Mouse (Mus musculus): ENCODE measurements around the gene 4932438A13Rik.

DNA sequence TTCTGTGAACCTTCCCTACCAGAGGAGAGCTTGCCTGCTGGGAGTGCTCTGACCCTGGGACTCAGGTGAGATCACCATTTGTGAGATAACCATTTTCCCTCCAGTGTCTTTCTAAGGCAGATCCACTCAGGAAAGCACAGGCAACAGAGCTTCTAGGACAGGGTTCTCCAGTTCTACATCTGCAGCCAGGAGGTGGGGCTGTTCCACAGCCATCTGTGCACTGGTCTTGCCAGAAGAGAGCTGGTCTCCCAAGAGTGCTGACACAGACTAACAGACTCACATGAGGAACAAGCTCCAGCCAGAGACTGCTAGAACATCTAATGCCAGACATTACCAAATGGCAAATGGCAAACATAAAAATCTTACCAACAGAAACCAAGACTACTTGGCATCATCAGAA is 210.3 kb downstream of the 4932438A13Rik start:
- no peak for TF ChIP-seq EP300 (optimal IDR thresholded peaks at IDR 0.05)
- TF ChIP-seq CTCF (IDR thresholded peaks at IDR 0.05; ENCODE audit: low read depth), result peak; percentile 72
